Mouse (Mus musculus): ENCODE data around the gene Fignl2. TPM values are rescaled to one million over a fixed set of nuclear protein-coding genes. Genes with fewer than 3 reads are reported as not detected.
"Not testable (repeated sequence)": the region's sequence is repeated elsewhere in the genome, so short reads cannot be mapped to it uniquely, and the experiment has no call there.

The Fignl2 gene
- 1 to 10 TPM; 1.0 to 1.1 TPM for total RNA-seq (2021)

GRCm38 (mm10) chr15:101077813-101078730 lies at the start of gene Fignl2:
Gene Fignl2, minus strand, starts transcription at chr15:101078567.
- intact Hi-C loops (cut with DNase I): no loop called here
- peak in 1 of 2 experiments; percentile 64 for DNase-seq (ENCODE audit: extremely low spot score in 1 of 2, low spot score in 2 of 2)

GRCm38 (mm10) chr15:101126876-101127544 lies 48.6 kb upstream of the Fignl2 start:
- DNase-seq (ENCODE audit: extremely low spot score in 1 of 2, low spot score in 2 of 2): no peak
- intact Hi-C loops (cut with DNase I): no loop called here

GRCm38 (mm10) chr15:101125561-101125960 lies 47.2 kb upstream of the Fignl2 start:
- DNase-seq (ENCODE audit: extremely low spot score in 1 of 2, low spot score in 2 of 2): no peak
- intact Hi-C loops (cut with DNase I): no loop called here

GRCm38 (mm10) chr15:101123202-101123601 lies 44.8 kb upstream of the Fignl2 start:
- DNase-seq (ENCODE audit: extremely low spot score in 1 of 2, low spot score in 2 of 2): no peak
- intact Hi-C loops (cut with DNase I): no loop called here

GRCm38 (mm10) chr15:101122290-101122589 lies 43.9 kb upstream of the Fignl2 start:
- no peak for DNase-seq (ENCODE audit: extremely low spot score in 1 of 2, low spot score in 2 of 2)
- intact Hi-C loops (cut with DNase I): no loop called here

GRCm38 (mm10) chr15:101121411-101122289 lies 43.3 kb upstream of the Fignl2 start:
- DNase-seq (ENCODE audit: extremely low spot score in 1 of 2, low spot score in 2 of 2): no peak
- intact Hi-C loops (cut with DNase I): no loop called here

DNA sequence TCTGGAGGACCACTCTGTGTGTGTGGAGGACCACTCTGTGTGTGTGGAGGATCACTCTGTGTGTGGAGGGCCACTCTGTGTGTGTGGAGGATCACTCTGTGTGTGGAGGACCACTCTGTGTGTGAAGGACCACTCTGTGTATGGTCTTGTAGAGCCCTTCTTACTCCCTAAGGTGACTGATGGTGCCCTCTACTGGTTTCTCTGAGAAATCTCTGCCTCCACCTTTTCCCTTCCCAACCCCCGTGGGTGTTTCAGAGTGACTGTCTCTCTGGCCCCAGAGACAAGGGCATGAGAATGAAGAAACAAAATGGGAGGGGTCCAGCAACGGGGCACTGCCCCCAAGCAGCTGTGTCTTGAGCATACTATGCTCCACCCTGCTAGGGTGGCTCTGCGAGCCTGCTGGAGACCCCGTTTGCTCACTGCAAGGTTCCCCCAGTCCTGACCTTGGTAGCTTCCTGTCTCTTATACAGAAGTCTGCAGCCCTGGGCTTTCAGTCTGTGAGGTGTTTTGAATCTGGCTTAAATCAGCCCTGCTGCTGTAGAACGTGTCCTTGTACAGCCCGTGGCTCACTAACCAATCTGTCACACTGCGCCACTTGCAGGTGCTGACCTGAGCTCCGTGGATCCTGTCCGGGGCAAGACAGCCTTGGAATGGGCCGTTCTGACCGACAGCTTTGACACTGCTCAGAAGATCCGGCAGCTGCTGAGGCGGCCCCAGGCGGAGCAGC lies 40.2 kb upstream of the Fignl2 start:
- intact Hi-C loops (cut with DNase I): no loop called here
- DNase-seq (ENCODE audit: extremely low spot score in 1 of 2, low spot score in 2 of 2): no peak

- no peak for DNase-seq (ENCODE audit: extremely low spot score in 1 of 2, low spot score in 2 of 2)
- intact Hi-C loops (cut with DNase I): no loop called here
Observed at GRCm38 (mm10) chr15:101115511-101116110, 37.2 kb upstream of the Fignl2 start, which contains the start of gene Ankrd33. Gene Ankrd33, plus strand, starts transcription at chr15:101115755.

DNA sequence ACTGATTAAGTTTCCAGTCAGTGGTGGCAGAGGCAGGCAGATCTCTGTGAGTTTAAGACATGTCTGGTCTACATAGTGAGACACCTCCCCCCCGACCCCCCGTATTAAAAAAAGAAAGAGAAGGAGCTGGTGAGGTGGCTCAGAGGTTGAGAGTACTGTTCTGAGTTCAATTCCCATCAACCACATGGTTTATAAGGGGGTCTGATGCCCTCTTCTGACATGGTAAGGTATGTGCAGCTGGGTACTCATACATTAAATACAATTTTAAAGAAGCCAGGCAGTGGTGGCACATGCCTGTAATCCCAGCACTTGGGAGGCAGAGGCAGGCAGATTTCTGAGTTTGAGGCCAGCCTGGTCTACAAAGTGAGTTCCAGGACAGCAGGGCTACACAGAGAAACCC lies 35.4 kb upstream of the Fignl2 start:
- DNase-seq (ENCODE audit: extremely low spot score in 1 of 2, low spot score in 2 of 2); intact Hi-C loops (cut with DNase I): not testable (repeated sequence)

DNA sequence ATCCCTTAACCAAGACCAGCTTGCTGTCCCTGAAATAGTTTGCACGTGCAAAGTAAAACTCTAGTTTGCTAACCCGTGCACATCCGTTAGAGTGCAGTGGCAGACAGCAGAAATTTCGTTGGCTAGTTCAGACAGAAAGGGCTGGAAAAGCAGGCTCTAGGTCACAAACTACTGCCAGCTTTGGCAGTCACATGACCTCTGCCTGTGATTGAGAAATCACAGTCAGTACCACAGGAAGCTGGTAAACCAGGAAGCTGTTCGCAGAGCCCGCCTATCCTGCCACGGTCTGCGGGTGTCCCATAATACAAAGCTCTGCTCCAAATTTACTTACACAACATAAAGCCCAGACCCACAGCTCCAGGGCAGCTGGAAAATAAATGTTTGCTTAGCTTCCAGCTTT lies 34.8 kb upstream of the Fignl2 start:
- intact Hi-C loops (cut with DNase I): no loop called here
- no peak for DNase-seq (ENCODE audit: extremely low spot score in 1 of 2, low spot score in 2 of 2)

DNA sequence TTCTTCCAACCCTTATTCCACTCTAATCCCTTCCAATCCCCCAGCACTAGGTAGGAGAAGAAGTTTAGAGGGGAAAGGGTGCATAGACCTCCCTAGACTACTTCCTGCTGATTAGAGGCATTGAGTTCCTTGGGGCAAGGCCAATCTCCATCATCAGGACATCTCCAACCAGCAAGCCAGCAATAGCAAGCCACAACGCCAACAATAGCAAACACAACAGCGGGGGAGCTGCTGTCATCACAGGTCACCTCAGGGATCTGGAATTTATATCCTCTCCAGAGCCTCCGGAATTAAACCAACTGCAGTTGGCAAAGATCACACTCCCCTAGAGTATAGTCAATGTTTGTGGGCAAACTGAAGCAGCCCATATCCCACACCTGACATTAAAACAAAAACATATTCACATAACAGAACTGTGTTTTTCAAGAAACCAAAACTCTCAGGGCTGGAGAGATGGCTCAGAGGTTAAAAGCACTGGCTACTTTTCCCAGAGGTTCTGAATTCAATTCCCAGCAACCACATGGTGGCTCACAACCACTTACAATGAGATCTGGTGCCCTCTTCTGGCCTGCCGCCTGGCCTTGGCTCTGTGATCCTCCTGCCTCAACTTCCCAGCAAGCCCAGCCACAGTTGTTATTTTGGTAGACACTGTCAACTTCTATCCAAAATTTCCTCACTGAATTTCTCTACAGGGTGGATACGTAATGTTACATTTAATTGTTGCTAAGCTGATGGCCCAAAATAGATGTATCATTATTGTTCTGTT lies 29.7 kb upstream of the Fignl2 start:
- peak in 1 of 2 experiments; percentile 84 for DNase-seq (ENCODE audit: extremely low spot score in 1 of 2, low spot score in 2 of 2)

GRCm38 (mm10) chr15:101106011-101106410 lies 27.6 kb upstream of the Fignl2 start:
- intact Hi-C loops (cut with DNase I): no loop called here
- DNase-seq (ENCODE audit: extremely low spot score in 1 of 2, low spot score in 2 of 2): no peak

More for the DNA sequence above, 29.7 kb upstream of the Fignl2 start:
- intact Hi-C loops (cut with DNase I): no loop called here

- intact Hi-C loops (cut with DNase I): no loop called here
- DNase-seq (ENCODE audit: extremely low spot score in 1 of 2, low spot score in 2 of 2): peak; percentile 42 to 72
Observed at GRCm38 (mm10) chr15:101105496-101105994, 27.2 kb upstream of the Fignl2 start.

DNA sequence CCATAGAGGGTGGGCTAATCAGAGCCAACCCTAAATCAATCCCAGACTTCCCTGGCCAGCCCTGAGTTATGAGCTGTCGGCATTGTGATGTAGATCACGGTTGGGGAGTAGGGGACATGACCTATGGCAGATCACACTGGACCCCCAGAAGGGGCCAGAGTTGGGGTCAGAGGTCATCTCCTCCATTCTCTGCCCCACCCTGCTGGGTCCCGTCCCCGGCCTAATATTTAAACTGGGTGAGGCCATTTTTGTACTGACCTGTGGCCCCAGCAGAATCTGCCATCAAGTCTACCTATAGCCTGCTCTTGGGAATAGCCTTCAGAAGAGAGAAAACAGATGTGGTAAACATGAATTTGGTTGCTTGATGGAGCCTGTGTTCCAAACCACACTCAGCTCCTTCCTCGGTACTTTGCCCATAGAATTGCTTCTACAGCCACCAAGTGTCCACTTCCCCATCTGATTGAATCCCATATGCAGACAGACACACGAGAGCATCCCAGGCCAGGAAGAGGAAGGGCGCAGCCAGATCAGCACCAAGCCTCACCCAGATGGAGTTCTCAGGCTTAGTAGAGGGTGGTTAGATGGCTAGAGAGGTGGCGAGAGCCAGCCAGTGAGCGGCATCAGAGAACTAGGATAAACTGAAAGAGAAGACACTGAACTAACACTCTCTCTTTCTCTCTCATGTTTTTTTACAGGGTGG lies 25.4 kb upstream of the Fignl2 start:
- DNase-seq (ENCODE audit: extremely low spot score in 1 of 2, low spot score in 2 of 2): no peak
- intact Hi-C loops (cut with DNase I): no loop called here

- intact Hi-C loops (cut with DNase I): no loop called here
- no peak for DNase-seq (ENCODE audit: extremely low spot score in 1 of 2, low spot score in 2 of 2)
Observed at GRCm38 (mm10) chr15:101100996-101101395, 22.6 kb upstream of the Fignl2 start.

- DNase-seq (ENCODE audit: extremely low spot score in 1 of 2, low spot score in 2 of 2): peak in 1 of 2 experiments; percentile 68
- intact Hi-C loops (cut with DNase I): no loop called here
Observed at GRCm38 (mm10) chr15:101097985-101098651, 19.8 kb upstream of the Fignl2 start.
